Mouse (Mus musculus) heart, postnatal 0 days (tissue): ENCODE data around the gene Mettl2.

Source experiments
- CTCF ChIP-seq: IDR thresholded peaks from 2 replicates; pipeline ENCODE4 v1.5.1; 2016; ENCODE audit warnings: antibody characterized with exemption, control low read depth, low read depth
- EP300 ChIP-seq: IDR thresholded peaks from 2 replicates; pipeline ENCODE4 v1.6.1; 2016; ENCODE audit warnings: antibody characterized with exemption, low read depth

GRCm38 (mm10) chr11:105145211-105145610, 19.0 kb downstream of the Mettl2 start:
- TF ChIP-seq CTCF (no peak), EP300 (no peak)
